Mouse (Mus musculus) lung, embryonic 14.5 days (tissue): Measurements from ENCODE around the gene Pip4k2a. TPM values are rescaled to one million over a fixed set of nuclear protein-coding genes. Genes with fewer than 3 reads are reported as not detected.

Experiments used
- ATAC-seq: fragments of 200-750 bp; cut with Nextera tagmentation; 2 replicates; pipeline ENCODE4 v1.8.0; 2017; ENCODE audit warnings: mild to moderate bottlenecking, moderate TSS enrichment, moderate library complexity; ENCODE audit not compliant: insufficient read depth
- DNase-seq: peaks from one replicate; pipeline ENCODE4 v3.0.0-alpha.2; 2015
- H3K27ac ChIP-seq: fragments of 300-500 bp; sonication (generic); 2 replicates; pipeline ENCODE4 v1.5.1; 2014; ENCODE audit warnings: low read depth, mild to moderate bottlenecking, moderate library complexity
- H3K27me3 ChIP-seq: fragments of 300-500 bp; sonication (generic); 2 replicates; pipeline ENCODE4 v1.6.1; 2014; ENCODE audit warnings: low read length, control low read depth; ENCODE audit not compliant: insufficient read depth
- H3K36me3 ChIP-seq: fragments of 300-500 bp; sonication (generic); 2 replicates; pipeline ENCODE4 v1.6.1; 2014; ENCODE audit warnings: control low read depth; ENCODE audit not compliant: insufficient read depth
- H3K4me1 ChIP-seq: fragments of 300-500 bp; sonication (generic); 2 replicates; pipeline ENCODE4 v1.6.1; 2014; ENCODE audit warnings: antibody characterized with exemption, control low read depth; ENCODE audit not compliant: insufficient read depth
- H3K4me2 ChIP-seq: fragments of 300-500 bp; sonication (generic); 2 replicates; pipeline ENCODE4 v1.6.1; 2014; ENCODE audit warnings: mild to moderate bottlenecking
- H3K4me3 ChIP-seq: fragments of 300-500 bp; sonication (generic); 2 replicates; pipeline ENCODE4 v1.5.1; 2014; ENCODE audit warnings: low read depth, low read length
- H3K9ac ChIP-seq: fragments of 300-500 bp; sonication (generic); 2 replicates; pipeline ENCODE4 v1.6.1; 2014
- H3K9me3 ChIP-seq: fragments of 300-500 bp; sonication (generic); 2 replicates; pipeline ENCODE4 v1.6.1; 2016; ENCODE audit warnings: low read depth, low read length, control low read depth
- CTCF ChIP-seq: IDR thresholded peaks from 2 replicates; pipeline ENCODE4 v1.5.1; 2016; ENCODE audit warnings: antibody characterized with exemption, low read depth
- WGBS: fragments of 180-500 bp; shearing (Covaris S2); extraction: QIAGEN DNeasy Blood & Tissue Kit; methylation state at CpG from one replicate; pipeline ENCODE4 v1.1.7; 2014; 5-methylcytosine and 5-hydroxymethylcytosine counted together
- polyA plus RNA-seq: library from polyadenylated mRNA; unstranded; fragments of >200 nt; fragmentation: Nextera tagmentation; extraction: Ambion mirVana; gene quantifications from 2 replicates; pipeline ENCODE4 v1.2.1, GENCODE M21; 2014

The Pip4k2a gene
- polyA plus RNA-seq, 1 experiment from 2014 or later = 10.2 TPM

GRCm38 (mm10) chr2:18913642-18914041, 84.3 kb downstream of the Pip4k2a start:
- Histone ChIP-seq H3K9me3 (no peaks in the 10 kb centered on the region), H3K27ac (no peak overlapping the region), H3K4me3 (no peak overlapping the region), H3K4me1 (peaks cover 3% of the 10 kb centered on the region; the same call in 1 of the 2 replicates), H3K36me3 (no peaks in the 10 kb centered on the region), H3K4me2 (no peak overlapping the region), H3K27me3 (no peaks in the 10 kb centered on the region), H3K9ac (no peak overlapping the region)
- ATAC-seq = no peak
- 88% methylated on average over 3 of the region's 3 CpGs for WGBS
- DNase-seq = no peak
- no peak for TF ChIP-seq CTCF

- no peak for TF ChIP-seq CTCF
- Histone ChIP-seq H3K4me2 (no peak overlapping the region), H3K36me3 (no peaks in the 10 kb centered on the region), H3K4me1 (peaks cover 3% of the 10 kb centered on the region; the same call in 1 of the 2 replicates), H3K27me3 (no peaks in the 10 kb centered on the region), H3K9ac (no peak overlapping the region), H3K27ac (no peak overlapping the region), H3K9me3 (no peaks in the 10 kb centered on the region), H3K4me3 (no peak overlapping the region)
- ATAC-seq (no peak), DNase-seq (no peak)
- 90% methylated on average over 6 of the region's 6 CpGs for WGBS
Measured at GRCm38 (mm10) chr2:18911251-18911934, 86.5 kb downstream of the Pip4k2a start.

- no peak for ATAC-seq
- Histone ChIP-seq H3K9me3 (no peaks in the 10 kb centered on the region), H3K4me2 (no peak overlapping the region), H3K4me1 (no peaks in the 10 kb centered on the region), H3K36me3 (no peaks in the 10 kb centered on the region), H3K9ac (no peak overlapping the region), H3K4me3 (no peak overlapping the region), H3K27ac (no peak overlapping the region), H3K27me3 (no peaks in the 10 kb centered on the region)
- 78% methylated on average over 6 of the region's 6 CpGs for WGBS
- TF ChIP-seq CTCF = no peak
- DNase-seq = no peak
Measured at GRCm38 (mm10) chr2:18910209-18910608, 87.7 kb downstream of the Pip4k2a start.

GRCm38 (mm10) chr2:18909713-18910112, 88.2 kb downstream of the Pip4k2a start:
- Histone ChIP-seq H3K36me3 (no peaks in the 10 kb centered on the region), H3K9me3 (no peaks in the 10 kb centered on the region), H3K4me2 (no peak overlapping the region), H3K9ac (no peak overlapping the region), H3K27ac (no peak overlapping the region), H3K4me3 (no peak overlapping the region), H3K27me3 (no peaks in the 10 kb centered on the region), H3K4me1 (no peaks in the 10 kb centered on the region)
- 53% methylated on average over 6 of the region's 6 CpGs for WGBS
- no peak for TF ChIP-seq CTCF
- no peak for ATAC-seq
- peak; percentile 54 for DNase-seq

- H3K27me3 ChIP-seq = no peaks in the 10 kb centered on the region
- H3K4me3 ChIP-seq = no peak overlapping the region
- no peak overlapping the region for H3K9ac ChIP-seq
- no peaks in the 10 kb centered on the region for H3K36me3 ChIP-seq
- no peak for TF ChIP-seq CTCF
- no peak overlapping the region for H3K27ac ChIP-seq
- no peak overlapping the region for H3K4me2 ChIP-seq
- WGBS = 45% methylated on average over 8 of the region's 8 CpGs
- DNase-seq (peak; percentile 55), ATAC-seq (peak; percentile 44; the same call in 1 of the 2 replicates)
- H3K9me3 ChIP-seq = no peaks in the 10 kb centered on the region
- no peaks in the 10 kb centered on the region for H3K4me1 ChIP-seq
Measured at GRCm38 (mm10) chr2:18907269-18907668, 90.7 kb downstream of the Pip4k2a start.

GRCm38 (mm10) chr2:18906421-18907084, 91.4 kb downstream of the Pip4k2a start:
- Histone ChIP-seq H3K4me2 (no peak overlapping the region), H3K9me3 (no peaks in the 10 kb centered on the region), H3K27me3 (no peaks in the 10 kb centered on the region), H3K4me3 (no peak overlapping the region), H3K4me1 (no peaks in the 10 kb centered on the region), H3K9ac (no peak overlapping the region), H3K36me3 (no peaks in the 10 kb centered on the region), H3K27ac (no peak overlapping the region)
- ATAC-seq = no peak
- 64% methylated on average over 2 of the region's 2 CpGs for WGBS
- DNase-seq = no peak
- TF ChIP-seq CTCF = no peak

- H3K4me2 ChIP-seq = no peak overlapping the region
- H3K27ac ChIP-seq = no peak overlapping the region
- WGBS = 77% methylated on average over 9 of the region's 9 CpGs
- no peak overlapping the region for H3K4me3 ChIP-seq
- no peak for TF ChIP-seq CTCF
- no peak for DNase-seq
- no peaks in the 10 kb centered on the region for H3K9me3 ChIP-seq
- ATAC-seq = no peak
- no peaks in the 10 kb centered on the region for H3K36me3 ChIP-seq
- H3K4me1 ChIP-seq = no peaks in the 10 kb centered on the region
- no peaks in the 10 kb centered on the region for H3K27me3 ChIP-seq
- H3K9ac ChIP-seq = no peak overlapping the region
Measured at GRCm38 (mm10) chr2:18903301-18904068, 94.4 kb downstream of the Pip4k2a start.
